Mouse (Mus musculus) ES-CJ7 (cell line): ENCODE measurements around the gene Ulk1.
"Not testable (repeated sequence)": the region's sequence is repeated elsewhere in the genome, so short reads cannot be mapped to it uniquely, and the experiment has no call there.

Experiments
- DNase-seq: peaks from one replicate; pipeline ENCODE4 v3.0.0; 2011; ENCODE audit warnings: low read depth, low spot score

The Ulk1 gene

DNA sequence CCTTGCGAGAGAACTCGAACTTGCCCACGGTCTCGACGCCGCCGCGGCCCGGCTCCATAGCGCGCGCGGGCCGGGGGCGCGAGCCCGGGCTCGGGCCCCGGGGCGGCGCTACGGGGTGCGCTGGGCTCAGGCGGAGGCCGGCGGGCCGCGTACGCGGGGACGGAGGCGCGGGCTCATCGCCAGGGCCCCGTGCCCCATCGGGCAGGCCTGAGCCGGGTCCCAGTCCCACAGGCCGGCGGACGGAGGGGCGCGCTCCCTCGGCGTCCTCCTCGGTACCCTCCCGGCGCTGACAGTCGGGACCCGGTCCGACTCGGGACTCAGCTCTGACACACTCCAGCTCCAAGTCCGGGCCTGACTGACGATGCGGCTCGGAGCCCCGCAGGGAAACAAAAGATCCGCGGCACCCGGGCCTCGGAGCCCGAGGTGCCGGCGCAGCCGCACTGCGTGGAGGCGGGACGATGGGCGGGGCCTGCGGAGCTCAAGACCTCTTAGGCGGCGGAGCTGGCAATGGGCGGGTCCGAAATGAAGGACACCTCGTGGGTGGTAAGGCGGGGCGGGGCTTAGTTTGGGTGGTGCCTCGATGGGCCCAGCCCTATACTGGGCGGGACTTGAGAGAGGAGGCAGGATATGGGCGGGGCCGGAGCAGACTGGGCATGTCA lies at the start of gene Ulk1:
TSS of gene Ulk1 (minus strand) at position 431 of the 659 bp plus-strand sequence.
- DNase-seq: peak; percentile 99

DNA sequence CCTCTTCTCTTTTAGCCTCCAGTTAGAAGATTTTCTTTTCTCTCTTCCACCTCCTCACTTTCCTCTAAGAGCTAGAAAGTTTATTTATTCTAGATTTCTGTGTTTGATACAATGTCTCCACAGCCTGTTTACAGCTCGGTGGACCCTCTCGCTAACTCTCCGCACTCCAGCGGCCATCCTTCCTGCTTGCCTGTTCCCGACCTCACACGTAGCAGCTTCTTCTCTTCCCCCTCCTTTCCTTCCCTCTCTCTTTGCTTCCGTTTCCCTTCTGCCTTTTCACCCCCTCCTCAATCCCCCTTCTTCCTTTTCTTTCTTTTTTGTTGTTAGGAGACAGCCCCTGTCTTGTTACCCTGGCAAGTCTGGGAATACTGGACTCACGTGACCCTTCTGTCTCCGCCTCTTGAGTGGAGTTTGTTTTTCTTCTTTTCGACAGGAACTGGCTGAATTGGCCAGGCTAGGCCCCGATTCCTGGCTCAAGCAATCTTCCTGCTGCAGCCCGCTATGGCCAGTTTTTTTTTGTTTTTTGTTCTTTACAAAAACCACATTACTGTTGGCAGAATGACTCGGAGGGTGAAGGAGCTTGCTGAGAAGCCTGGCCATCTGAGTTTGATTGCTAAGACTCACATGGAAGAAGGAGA lies 49.2 kb upstream of the Ulk1 start:
- DNase-seq: no peak

GRCm38 (mm10) chr5:110857091-110857490 lies 47.2 kb upstream of the Ulk1 start:
- DNase-seq: no peak

GRCm38 (mm10) chr5:110852990-110853389 lies 43.1 kb upstream of the Ulk1 start:
- DNase-seq: no peak

DNA sequence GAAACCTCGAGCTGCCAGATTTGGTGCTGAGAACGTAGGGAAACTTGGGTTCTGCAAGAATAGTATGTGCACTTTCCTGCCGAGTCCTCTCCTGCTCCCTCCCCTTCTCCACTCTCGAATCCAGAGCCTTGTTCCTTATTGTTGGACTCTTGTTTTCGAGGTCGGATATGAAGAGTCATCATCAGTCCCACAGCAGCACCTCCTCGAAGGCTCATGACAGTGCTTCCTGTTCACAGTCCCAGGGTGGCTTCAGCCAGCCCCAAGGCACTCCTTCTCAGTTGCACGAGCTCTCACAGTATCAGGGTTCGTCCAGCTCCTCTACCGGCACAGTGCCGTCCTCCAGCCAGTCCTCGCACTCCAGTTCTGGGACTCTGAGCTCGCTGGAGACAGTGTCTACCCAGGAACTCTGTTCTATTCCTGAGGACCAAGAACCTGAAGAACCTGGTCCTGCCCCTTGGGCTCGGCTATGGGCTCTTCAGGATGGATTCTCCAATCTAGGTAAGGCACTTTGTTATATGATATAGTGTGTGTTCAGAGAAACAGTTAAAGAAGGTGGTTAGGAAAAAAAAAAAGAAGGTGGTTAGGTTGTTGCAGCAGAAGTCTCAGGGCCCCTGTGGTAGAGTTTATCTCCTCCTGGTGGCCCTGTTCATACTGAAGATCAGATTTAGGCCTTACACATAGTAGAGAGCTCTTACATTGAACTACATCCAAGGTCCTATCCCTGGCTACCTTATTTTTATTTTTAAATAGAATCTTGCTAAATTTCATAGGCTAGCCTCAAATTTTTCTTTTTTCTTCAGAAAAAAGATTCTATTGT lies 31.4 kb upstream of the Ulk1 start:
- peak; percentile 26 for DNase-seq

- DNase-seq: peak; percentile 71
Observed at GRCm38 (mm10) chr5:110840465-110840864, 30.6 kb upstream of the Ulk1 start.

GRCm38 (mm10) chr5:110839678-110840365 lies 29.9 kb upstream of the Ulk1 start, which contains the start of the genes Hscb and Chek2:
Gene Hscb, minus strand, starts transcription at chr5:110839777.
Gene Chek2, plus strand, starts transcription at chr5:110839979.
- DNase-seq: peak; percentile 99

- DNase-seq: peak; percentile 25
Observed at GRCm38 (mm10) chr5:110839038-110839677, 29.3 kb upstream of the Ulk1 start.

DNA sequence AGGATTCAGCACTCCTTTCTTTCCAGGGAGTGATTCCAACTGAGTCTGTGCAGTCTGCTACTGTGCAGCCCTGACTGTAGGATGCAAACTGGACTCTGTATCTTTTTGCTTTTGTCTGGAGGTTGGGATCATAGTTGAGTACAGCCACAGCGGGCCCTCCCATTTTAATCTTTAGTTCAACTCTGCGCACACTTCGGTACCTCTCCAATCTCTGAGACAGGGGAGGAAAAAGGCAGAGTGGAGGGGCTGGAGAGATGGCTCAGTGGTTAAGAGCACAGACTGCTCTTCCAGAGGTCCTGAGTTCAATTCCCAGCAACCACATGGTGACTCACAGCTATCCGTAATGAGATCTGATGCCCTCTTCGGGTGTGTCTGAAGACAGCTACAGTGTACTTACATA lies 28.1 kb upstream of the Ulk1 start:
- DNase-seq: not testable (repeated sequence)

DNA sequence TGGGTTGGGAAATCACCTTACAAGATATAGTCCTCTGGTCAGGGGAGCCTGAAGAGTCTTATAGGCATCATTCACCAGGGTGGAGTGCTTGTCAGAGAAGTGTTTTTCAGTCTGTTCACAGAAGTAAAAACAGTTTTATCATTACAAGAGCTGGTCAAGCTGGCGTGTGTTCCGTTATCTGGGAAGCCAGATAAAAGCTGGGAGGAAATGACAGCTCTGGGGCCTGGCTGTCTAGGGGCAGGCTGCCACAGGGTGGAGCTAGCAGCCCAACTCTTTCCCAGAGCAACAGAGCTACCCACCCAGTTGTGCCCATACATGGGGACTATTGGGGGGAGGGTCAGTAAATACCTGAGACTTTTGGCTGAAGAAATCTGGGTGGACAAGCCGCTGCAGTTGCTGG lies 26.1 kb upstream of the Ulk1 start:
- DNase-seq: no peak

- DNase-seq: peak; percentile 62
Observed at GRCm38 (mm10) chr5:110831036-110831720, 21.3 kb upstream of the Ulk1 start.

DNA sequence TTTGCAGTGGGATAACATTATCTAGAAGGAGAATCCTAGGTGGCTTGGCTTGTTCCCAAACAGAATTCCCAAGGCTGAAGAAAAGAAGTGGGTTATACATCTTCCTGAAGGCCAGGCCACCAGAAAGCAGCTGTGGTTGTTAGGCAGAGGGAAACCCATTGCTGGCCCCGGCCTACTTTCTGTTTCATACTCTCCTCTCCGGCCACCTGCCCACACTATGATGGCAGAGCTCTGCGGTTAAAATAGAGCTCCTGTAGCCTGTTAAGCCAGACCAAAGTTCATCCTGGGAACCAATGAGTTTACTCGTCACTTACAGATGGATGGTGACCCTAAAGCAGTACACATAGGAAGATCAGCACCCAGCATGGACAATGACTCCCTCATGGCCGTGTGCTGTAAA lies 17.7 kb upstream of the Ulk1 start:
- peak; percentile 0 for DNase-seq

DNA sequence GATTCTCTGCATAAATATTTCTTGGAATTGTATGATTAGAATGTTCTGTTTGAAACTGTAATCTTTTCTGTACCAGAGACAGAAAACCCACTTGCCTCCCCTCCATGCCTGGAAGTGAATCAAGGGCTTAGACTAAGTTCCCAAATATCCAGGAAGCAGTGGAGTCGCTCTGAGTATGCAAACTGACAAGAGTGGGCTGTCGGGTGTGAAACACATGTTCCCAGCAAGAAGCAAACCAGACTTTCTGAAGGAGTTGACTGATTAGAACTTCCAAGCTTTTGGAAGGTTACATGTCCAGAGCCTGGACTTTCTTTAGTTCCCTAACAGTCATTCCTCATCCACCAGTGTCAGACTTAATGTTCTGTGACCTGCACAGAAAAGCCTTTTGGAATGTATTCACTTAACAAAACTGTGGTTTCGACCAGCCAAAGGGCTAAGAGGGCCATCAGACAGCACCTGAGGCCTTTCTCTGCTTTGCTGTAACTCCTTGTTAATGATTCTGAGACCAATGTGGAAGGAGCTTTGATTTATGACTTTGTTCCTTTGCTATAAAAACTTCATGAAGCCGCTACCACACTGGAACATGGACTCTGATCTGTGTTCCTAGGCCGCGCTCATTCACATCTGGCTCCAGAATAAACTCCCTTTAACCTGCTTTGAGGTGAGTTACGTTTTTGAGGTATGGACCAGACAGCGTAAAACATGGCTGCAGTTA lies 17.0 kb upstream of the Ulk1 start:
- peak; percentile 1 for DNase-seq

DNA sequence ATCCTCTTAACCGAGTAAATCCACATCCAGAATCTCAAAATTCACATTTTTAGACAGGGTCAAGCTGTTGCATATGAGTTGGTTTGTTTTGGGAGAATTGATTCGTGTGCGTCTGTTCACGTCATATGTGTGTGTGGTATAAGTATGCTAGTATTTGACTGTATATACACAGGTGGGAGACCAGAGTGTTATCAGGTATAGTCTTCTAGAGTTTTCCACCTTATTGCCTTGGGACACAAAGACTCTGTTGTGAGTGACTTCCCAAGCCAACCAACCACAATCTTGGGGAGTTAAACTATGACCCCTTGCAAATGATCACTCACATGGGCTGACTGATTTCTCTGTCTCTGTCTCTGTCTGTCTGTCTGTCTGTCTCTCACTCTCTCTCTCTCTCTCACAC lies 14.5 kb upstream of the Ulk1 start:
- DNase-seq: no peak

GRCm38 (mm10) chr5:110808821-110809666 lies 853 bp downstream of the Ulk1 start:
- peak; percentile 89 for DNase-seq

- DNase-seq: peak; percentile 85
Observed at GRCm38 (mm10) chr5:110808061-110808631, 1.8 kb downstream of the Ulk1 start.

GRCm38 (mm10) chr5:110807453-110807852 lies 2.4 kb downstream of the Ulk1 start:
- no peak for DNase-seq

DNA sequence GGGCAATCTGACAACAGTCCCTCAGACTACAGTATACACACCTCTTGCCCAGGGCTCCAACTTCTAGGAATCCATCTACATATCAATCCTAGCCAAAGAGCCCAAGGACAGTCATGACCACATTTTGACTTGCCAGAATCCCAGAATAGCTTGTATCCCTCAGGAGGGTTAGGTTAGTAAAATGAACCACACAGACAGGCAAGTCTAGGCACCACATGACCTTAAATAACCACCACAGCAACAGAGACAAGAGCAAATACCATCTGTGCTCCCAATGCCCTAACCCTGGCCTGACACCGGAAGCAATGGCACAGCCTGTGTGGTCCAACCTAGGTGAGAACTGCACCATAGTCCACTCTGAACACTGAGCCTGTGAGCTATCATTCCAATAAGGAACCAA lies 3.2 kb downstream of the Ulk1 start:
- peak; percentile 85 for DNase-seq

GRCm38 (mm10) chr5:110806154-110806553 lies 3.7 kb downstream of the Ulk1 start:
- peak; percentile 93 for DNase-seq
